Comparison of ENCODE assay signal across 9 mouse cellular contexts in genomic region chr8:92362396-92363115, GRCm38 (mm10). TPM values are rescaled to one million over a fixed set of nuclear protein-coding genes. Genes with fewer than 3 reads are reported as not detected.
DNase-seq lines count a peak whose midpoint lies in the region; ATAC-seq lines count a peak whose summit lies in the region.
"Had no signal": no experiment of that assay in that cellular context is flagged by ENCODE, and none has a peak within 500 bp of the region (broad histone marks: within the 10 kb centered on the region; RNA-seq: fewer than 3 reads in every experiment).

No protein-coding gene starts in this region.

- peaks cover 71% of the 10 kb centered on the region for H3K4me1 ChIP-seq in forebrain, embryonic 12.5 days
- H3K4me1 ChIP-seq in forebrain, embryonic 14.5 days (ENCODE audit: control insufficient read depth, insufficient read depth, low read length) = peaks cover 8% of the 10 kb centered on the region
- peaks cover 10% of the 10 kb centered on the region for H3K4me1 ChIP-seq in lung, embryonic 16.5 days (replicated peaks; ENCODE audit: control insufficient read depth, insufficient read depth, low read length)
- H3K4me1 ChIP-seq in midbrain, embryonic 13.5 days (replicated peaks) = peaks cover 71% of the 10 kb centered on the region

- peaks cover 92% of the 10 kb centered on the region for H3K27me3 ChIP-seq in forebrain, embryonic 12.5 days
- H3K27me3 ChIP-seq in forebrain, embryonic 14.5 days (replicated peaks; ENCODE audit: control insufficient read depth, insufficient read depth, low read length) = peaks cover 89% of the 10 kb centered on the region
- H3K27me3 ChIP-seq in lung, embryonic 16.5 days (ENCODE audit: control insufficient read depth, insufficient read depth, low read depth, low read length) = peaks cover 57% of the 10 kb centered on the region
- peaks cover 26% of the 10 kb centered on the region for H3K27me3 ChIP-seq in midbrain, embryonic 13.5 days

- H3K4me3 ChIP-seq in forebrain, embryonic 12.5 days (replicated peaks) = peak overlapping the region; percentile 26; the same call in 1 of the 2 replicates
- H3K4me3 ChIP-seq in forebrain, embryonic 14.5 days (ENCODE audit: low read depth, low read length) = no peak overlapping the region
- H3K4me3 ChIP-seq in lung, embryonic 16.5 days (ENCODE audit: low read length) = peak overlapping the region; percentile 48
- H3K4me3 ChIP-seq in midbrain, embryonic 13.5 days (replicated peaks) = peak overlapping the region; percentile 46

- peak overlapping the region; percentile 38; the same call in 1 of the 2 replicates for H3K9ac ChIP-seq in forebrain, embryonic 12.5 days
- H3K9ac ChIP-seq in forebrain, embryonic 14.5 days (ENCODE audit: low read length) = no peak overlapping the region
- H3K9ac ChIP-seq in lung, embryonic 16.5 days (ENCODE audit: low read length) = peak overlapping the region; percentile 66
- H3K9ac ChIP-seq in midbrain, embryonic 13.5 days (replicated peaks) = peak overlapping the region; percentile 71
- H3K9ac ChIP-seq: liver, postnatal 0 days had no signal

- H3K27ac ChIP-seq in forebrain, embryonic 12.5 days = no peak overlapping the region
- H3K27ac ChIP-seq in forebrain, embryonic 14.5 days (ENCODE audit: low read depth, low read length) = no peak overlapping the region
- peak overlapping the region; percentile 83 for H3K27ac ChIP-seq in lung, embryonic 16.5 days (ENCODE audit: low read length)
- H3K27ac ChIP-seq in midbrain, embryonic 13.5 days = peak overlapping the region; percentile 86

- WGBS in forebrain, embryonic 12.5 days = 1% methylated on average over 15 of the region's 15 CpGs
- WGBS in forebrain, embryonic 14.5 days = 2% methylated on average over 15 of the region's 15 CpGs
- 5% methylated on average over 15 of the region's 15 CpGs for WGBS in lung, embryonic 16.5 days
- WGBS in midbrain, embryonic 13.5 days = 2% methylated on average over 15 of the region's 15 CpGs

- H3K9me3 ChIP-seq in forebrain, embryonic 12.5 days = no peaks in the 10 kb centered on the region
- H3K9me3 ChIP-seq in forebrain, embryonic 14.5 days (replicated peaks; ENCODE audit: control insufficient read depth, low read length) = no peaks in the 10 kb centered on the region
- no peaks in the 10 kb centered on the region for H3K9me3 ChIP-seq in lung, embryonic 16.5 days (ENCODE audit: control insufficient read depth, low read length)
- H3K9me3 ChIP-seq in midbrain, embryonic 13.5 days = no peaks in the 10 kb centered on the region

- ATAC-seq in forebrain, embryonic 12.5 days (ENCODE audit: low FRiP score) = no peak
- no peak for ATAC-seq in forebrain, embryonic 14.5 days
- ATAC-seq in lung, embryonic 16.5 days (ENCODE audit: low read depth) = no peak
- ATAC-seq in midbrain, embryonic 13.5 days = no peak
- ATAC-seq in erythroblast, adult 5-6 weeks (replicated peaks; ENCODE audit: low FRiP score, poor library complexity, severe bottlenecking) = no peak
- ATAC-seq: liver, postnatal 0 days had no signal

- H3K36me3 ChIP-seq in forebrain, embryonic 12.5 days (replicated peaks) = no peaks in the 10 kb centered on the region
- H3K36me3 ChIP-seq in forebrain, embryonic 14.5 days (ENCODE audit: control insufficient read depth, insufficient read depth, low read length) = no peaks in the 10 kb centered on the region
- H3K36me3 ChIP-seq in lung, embryonic 16.5 days (ENCODE audit: control insufficient read depth, insufficient read depth, low read length) = no peaks in the 10 kb centered on the region
- peaks cover 9% of the 10 kb centered on the region for H3K36me3 ChIP-seq in midbrain, embryonic 13.5 days

- peak overlapping the region; percentile 30; the same call in 1 of the 2 replicates for H3K4me2 ChIP-seq in forebrain, embryonic 12.5 days
- H3K4me2 ChIP-seq in forebrain, embryonic 14.5 days (ENCODE audit: low read length) = no peak overlapping the region
- peak overlapping the region; percentile 58 for H3K4me2 ChIP-seq in lung, embryonic 16.5 days (ENCODE audit: low read depth, low read length)
- peak overlapping the region; percentile 61 for H3K4me2 ChIP-seq in midbrain, embryonic 13.5 days (replicated peaks)

- no peak for DNase-seq in forebrain, embryonic 14.5 days (ENCODE audit: low spot score)
- no peak for DNase-seq in lung, postnatal 14 days
- no peak for DNase-seq in adipocyte (ENCODE audit: low spot score)
- DNase-seq in urinary bladder, postnatal 14 days (ENCODE audit: low spot score) = no peak
- DNase-seq: liver, postnatal 0 days had no signal

RNA-seq across cellular contexts. Expression of gene Irx5, which starts 5.1 kb away (rescaled TPM):
- 7.5 TPM in 2 replicates for polyA plus RNA-seq in forebrain, embryonic 12.5 days (2016; fragmentation: Nextera tagmentation; extraction: Ambion mirVana)
- polyA plus RNA-seq in forebrain, embryonic 14.5 days (2014; fragmentation: Nextera tagmentation; extraction: Ambion mirVana) = 1.3 and 2.0 TPM in 2 replicates
- polyA plus RNA-seq in lung, embryonic 16.5 days (2015; fragmentation: Nextera tagmentation; extraction: Ambion mirVana) = 10.4 and 11.9 TPM in 2 replicates
- 24.6 and 30.6 TPM in 2 replicates for polyA plus RNA-seq in midbrain, embryonic 13.5 days (2015; fragmentation: Nextera tagmentation; extraction: Ambion mirVana)
- total RNA-seq in erythroblast, adult 5-6 weeks (2015; ENCODE audit: low replicate concordance) = not detected in 2 replicates
- total RNA-seq in erythroblast, adult 5-6 weeks (2017; ENCODE audit: low replicate concordance) = not detected in 2 replicates
- polyA plus RNA-seq: liver, postnatal 0 days had no signal

Comparison
In these comparisons a context has a peak if more than half of its experiments do, and no peak if none do; other contexts are left out.
1. H3K27ac ChIP-seq: peak in lung, embryonic 16.5 days (single experiment) and midbrain, embryonic 13.5 days (single experiment); none in forebrain, embryonic 12.5 days (single experiment) and forebrain, embryonic 14.5 days (single experiment).